ENCODE assay signal across 7 mouse cellular contexts in the genomic region with DNA sequence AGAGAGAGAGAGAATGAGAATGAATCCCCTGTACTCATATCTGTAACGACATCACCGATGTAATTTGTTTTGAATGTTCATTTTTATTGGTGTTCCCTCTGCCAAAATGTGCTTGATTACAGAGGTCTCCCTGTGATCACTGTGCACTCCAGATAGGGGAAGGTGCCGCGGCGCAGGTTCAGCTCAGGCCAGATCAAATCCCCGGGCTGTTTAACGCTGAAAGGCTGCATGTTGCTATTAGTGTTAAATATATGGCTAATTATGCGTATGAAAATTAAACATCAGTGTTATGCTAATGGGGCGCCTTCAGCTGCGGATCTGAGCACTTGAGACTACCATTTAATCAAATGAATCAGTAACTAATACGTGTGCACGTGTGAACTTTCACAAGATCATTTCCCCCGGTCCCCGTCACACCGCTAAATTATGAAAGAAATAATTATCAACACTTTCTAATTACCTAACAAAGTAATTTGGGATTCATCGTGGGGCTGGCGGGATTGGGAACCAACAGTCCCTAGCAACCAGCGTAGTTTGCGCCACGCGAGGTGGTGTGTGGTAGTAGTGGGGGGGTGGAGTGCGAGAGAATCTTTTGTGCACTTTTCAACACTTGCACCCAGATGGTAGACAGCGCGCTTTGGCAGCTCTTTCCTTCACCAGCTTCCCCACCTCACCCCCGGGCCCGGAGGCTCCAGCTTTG. TPM values are rescaled to one million over a fixed set of nuclear protein-coding genes. Genes with fewer than 3 reads are reported as not detected.
A peak's percentile ranks its signal among the peaks of the same experiment; 100 is the strongest.
DNase-seq lines count a peak whose midpoint lies in the region; ATAC-seq and TF ChIP-seq lines count a peak whose summit lies in the region.

Gene Dlx1 (plus strand): TSS at position 100 of the 700 bp plus-strand sequence.

- whole genome bisulfite sequencing in lung, embryonic 15.5 days, result 2% methylated on average over 26 of the region's 26 CpGs
- WGBS in embryonic facial prominence, embryonic 14.5 days, result 1% methylated on average over 26 of the region's 26 CpGs
- 1% methylated on average over 26 of the region's 26 CpGs for WGBS in hindbrain, postnatal 0 days
- WGBS in midbrain, embryonic 10.5 days, result under 1% methylated on average over 26 of the region's 26 CpGs

- peaks cover 24% of the 10 kb centered on the region for H3K4me1 ChIP-seq in lung, embryonic 15.5 days
- peaks cover 9% of the 10 kb centered on the region; the same call in 1 of the 2 replicates for H3K4me1 ChIP-seq in embryonic facial prominence, embryonic 14.5 days (ENCODE audit: control insufficient read depth, insufficient read depth, low read length)
- no peaks in the 10 kb centered on the region for H3K4me1 ChIP-seq in hindbrain, postnatal 0 days (ENCODE audit: insufficient read depth, low read length)
- H3K4me1 ChIP-seq in midbrain, embryonic 10.5 days, result peaks cover 29% of the 10 kb centered on the region

- ATAC-seq in lung, embryonic 15.5 days (ENCODE audit: borderline replicate concordance, extremely low read depth, low FRiP score, low TSS enrichment), result no peak
- ATAC-seq in embryonic facial prominence, embryonic 14.5 days (ENCODE audit: low read depth), result no peak
- ATAC-seq in hindbrain, postnatal 0 days, result no peak
- no peak for ATAC-seq in inflammation-experienced regulatory T-cells, adult 6 months

- no peak within 1 kb of the TSS for H3K27ac ChIP-seq in lung, embryonic 15.5 days
- peak within 1 kb of the TSS; percentile 87 for H3K27ac ChIP-seq in embryonic facial prominence, embryonic 14.5 days (replicated peaks; ENCODE audit: low read depth, low read length)
- no peak within 1 kb of the TSS for H3K27ac ChIP-seq in hindbrain, postnatal 0 days
- peak within 1 kb of the TSS; percentile 57 for H3K27ac ChIP-seq in midbrain, embryonic 10.5 days (replicated peaks)

- no peak for TF ChIP-seq CTCF in hindbrain, postnatal 0 days (IDR thresholded peaks at IDR 0.05; ENCODE audit: low read depth)

- H3K9me3 ChIP-seq in lung, embryonic 15.5 days, result no peaks in the 10 kb centered on the region
- no peaks in the 10 kb centered on the region for H3K9me3 ChIP-seq in embryonic facial prominence, embryonic 14.5 days (ENCODE audit: control insufficient read depth, low read length)
- H3K9me3 ChIP-seq in hindbrain, postnatal 0 days (ENCODE audit: low read length), result no peaks in the 10 kb centered on the region
- H3K9me3 ChIP-seq in midbrain, embryonic 10.5 days (replicated peaks), result no peaks in the 10 kb centered on the region

- no peak for DNase-seq in lung, postnatal 25 days (ENCODE audit: low spot score)
- DNase-seq in embryonic facial prominence, embryonic 14.5 days (ENCODE audit: low spot score), result no peak
- DNase-seq in hindbrain, postnatal 0 days (ENCODE audit: low spot score), result no peak
- DNase-seq in midbrain, embryonic 10.5 days (ENCODE audit: low spot score), result no peak
- DNase-seq in gastrocnemius, postnatal 4 days (ENCODE audit: low spot score in 2 of 2), result no peak

- H3K36me3 ChIP-seq in lung, embryonic 15.5 days, result no peaks in the 10 kb centered on the region
- H3K36me3 ChIP-seq in embryonic facial prominence, embryonic 14.5 days (ENCODE audit: control insufficient read depth, insufficient read depth, low read length), result no peaks in the 10 kb centered on the region
- no peaks in the 10 kb centered on the region for H3K36me3 ChIP-seq in hindbrain, postnatal 0 days (ENCODE audit: insufficient read depth, low read length)
- H3K36me3 ChIP-seq in midbrain, embryonic 10.5 days, result no peaks in the 10 kb centered on the region

- no peak within 1 kb of the TSS for H3K9ac ChIP-seq in lung, embryonic 15.5 days
- peak within 1 kb of the TSS; percentile 68 for H3K9ac ChIP-seq in embryonic facial prominence, embryonic 14.5 days (ENCODE audit: low read depth, low read length)
- no peak within 1 kb of the TSS for H3K9ac ChIP-seq in hindbrain, postnatal 0 days (replicated peaks; ENCODE audit: low read length)

- H3K4me3 ChIP-seq in lung, embryonic 15.5 days, result peak within 1 kb of the TSS; percentile 47
- peak within 1 kb of the TSS; percentile 49 for H3K4me3 ChIP-seq in embryonic facial prominence, embryonic 14.5 days (ENCODE audit: low read depth, low read length)
- H3K4me3 ChIP-seq in hindbrain, postnatal 0 days (ENCODE audit: low read length), result peak within 1 kb of the TSS; percentile 33
- peak within 1 kb of the TSS; percentile 56 for H3K4me3 ChIP-seq in midbrain, embryonic 10.5 days

- H3K27me3 ChIP-seq in lung, embryonic 15.5 days, result peaks cover 99% of the 10 kb centered on the region
- peaks cover 94% of the 10 kb centered on the region for H3K27me3 ChIP-seq in embryonic facial prominence, embryonic 14.5 days (replicated peaks; ENCODE audit: control insufficient read depth, insufficient read depth, low read length)
- peaks cover 85% of the 10 kb centered on the region for H3K27me3 ChIP-seq in hindbrain, postnatal 0 days (ENCODE audit: insufficient read depth, low read length)
- H3K27me3 ChIP-seq in midbrain, embryonic 10.5 days (ENCODE audit: low read depth, poor library complexity, severe bottlenecking), result peaks cover 100% of the 10 kb centered on the region

- peak within 1 kb of the TSS; percentile 91 for H3K4me2 ChIP-seq in lung, embryonic 15.5 days
- peak within 1 kb of the TSS; percentile 75 for H3K4me2 ChIP-seq in embryonic facial prominence, embryonic 14.5 days (ENCODE audit: low read depth, low read length)
- peak within 1 kb of the TSS; percentile 55 for H3K4me2 ChIP-seq in hindbrain, postnatal 0 days (ENCODE audit: low read depth, low read length)

RNA-seq across cellular contexts. Expression of gene Dlx1, which starts in this region (rescaled TPM):
- 0.30 and 0.46 TPM in 2 replicates for polyA plus RNA-seq in lung, embryonic 15.5 days (2015; fragmentation: Nextera tagmentation; extraction: Ambion mirVana)
- 13.1 and 15.2 TPM in 2 replicates for polyA plus RNA-seq in embryonic facial prominence, embryonic 14.5 days (2014; fragmentation: Nextera tagmentation; extraction: Ambion mirVana)
- 2.5 and 3.5 TPM in 2 replicates for total RNA-seq in hindbrain, postnatal 0 days (2014; rRNA removed)
- not detected in 2 replicates for polyA plus RNA-seq in hindbrain, postnatal 0 days (2015; fragmentation: Nextera tagmentation; extraction: Ambion mirVana)
- polyA plus RNA-seq in midbrain, embryonic 10.5 days (2016; fragmentation: Nextera tagmentation; extraction: Ambion mirVana), result 12.2 and 22.4 TPM in 2 replicates
- polyA plus RNA-seq in inflammation-experienced regulatory T-cells, adult 6 months (2017; shearing (Covaris generic)), result not detected
- total RNA-seq in gastrocnemius, postnatal 4 days (2021), result under 1 TPM in 1 of 2 experiments, not detected in 1; 0.10 TPM

Comparison
In these comparisons a context has a peak if more than half of its experiments do, and no peak if none do; other contexts are left out.
1. H3K27ac ChIP-seq: peak in embryonic facial prominence, embryonic 14.5 days (single experiment) and midbrain, embryonic 10.5 days (single experiment); none in lung, embryonic 15.5 days (single experiment) and hindbrain, postnatal 0 days (single experiment).
2. Peak in every context shown above with its lines, with median percentiles within 50 percentile points of each other: H3K4me2 ChIP-seq and H3K4me3 ChIP-seq.